Mouse (Mus musculus) testis, adult 10 weeks (tissue): ENCODE data around the gene Ecsit. TPM values are rescaled to one million over a fixed set of nuclear protein-coding genes. Genes with fewer than 3 reads are reported as not detected.

Experiments
- polyA plus RNA-seq: library from polyadenylated mRNA; stranded (reverse); fragments of 350-450 nt; fragmentation: Illumina TruSeq; extraction: RNeasy Lipid Tissue Mini Kit (QIAGEN cat#74804); gene quantifications from one replicate; pipeline ENCODE4 v1.2.3, GENCODE M21; 2014; ENCODE audit warnings: low read depth, low replicate concordance

The Ecsit gene
- 19.2 TPM for polyA plus RNA-seq

DNA sequence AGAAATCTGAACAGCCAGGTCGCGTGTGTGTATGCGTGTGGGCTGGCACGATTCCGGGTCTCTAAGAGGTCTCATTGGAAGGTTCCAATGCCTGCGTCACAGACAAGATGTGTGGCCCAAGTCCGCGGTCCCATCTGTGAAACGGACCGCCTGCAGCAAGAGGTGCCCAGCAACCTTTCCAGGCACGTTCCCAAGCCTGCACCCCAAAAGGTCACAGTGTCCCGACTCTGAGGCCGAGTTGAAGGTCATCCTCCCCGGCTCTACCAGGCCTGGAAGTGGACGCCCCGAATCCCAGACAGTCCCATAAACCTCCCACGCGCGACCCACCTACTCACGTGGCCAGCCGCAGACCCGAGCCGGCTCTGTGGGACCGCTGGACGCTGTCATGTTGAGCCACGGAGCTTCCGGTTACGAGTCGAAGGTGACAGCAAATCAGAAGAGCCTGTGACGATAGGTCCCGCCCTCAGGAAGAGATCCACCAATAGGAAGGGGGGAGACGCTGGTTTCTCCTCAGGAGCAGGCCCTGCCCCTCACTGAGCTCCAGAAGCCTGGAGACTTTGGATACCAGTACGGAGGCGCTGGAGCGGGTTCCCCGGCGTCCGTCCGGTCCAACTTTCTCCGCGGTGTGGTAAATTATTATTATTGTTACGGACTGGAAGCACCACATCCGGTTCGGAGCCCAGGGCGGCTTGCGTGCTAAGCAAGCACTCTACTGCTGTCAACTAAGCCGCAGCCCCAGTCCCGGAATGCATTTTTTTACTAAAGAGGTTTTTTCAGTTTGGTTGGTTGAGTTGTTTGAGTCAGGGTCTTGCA is at the start of gene Ecsit:
Gene Ecsit, minus strand, starts transcription at position 417 of the 813 bp plus-strand sequence.

DNA sequence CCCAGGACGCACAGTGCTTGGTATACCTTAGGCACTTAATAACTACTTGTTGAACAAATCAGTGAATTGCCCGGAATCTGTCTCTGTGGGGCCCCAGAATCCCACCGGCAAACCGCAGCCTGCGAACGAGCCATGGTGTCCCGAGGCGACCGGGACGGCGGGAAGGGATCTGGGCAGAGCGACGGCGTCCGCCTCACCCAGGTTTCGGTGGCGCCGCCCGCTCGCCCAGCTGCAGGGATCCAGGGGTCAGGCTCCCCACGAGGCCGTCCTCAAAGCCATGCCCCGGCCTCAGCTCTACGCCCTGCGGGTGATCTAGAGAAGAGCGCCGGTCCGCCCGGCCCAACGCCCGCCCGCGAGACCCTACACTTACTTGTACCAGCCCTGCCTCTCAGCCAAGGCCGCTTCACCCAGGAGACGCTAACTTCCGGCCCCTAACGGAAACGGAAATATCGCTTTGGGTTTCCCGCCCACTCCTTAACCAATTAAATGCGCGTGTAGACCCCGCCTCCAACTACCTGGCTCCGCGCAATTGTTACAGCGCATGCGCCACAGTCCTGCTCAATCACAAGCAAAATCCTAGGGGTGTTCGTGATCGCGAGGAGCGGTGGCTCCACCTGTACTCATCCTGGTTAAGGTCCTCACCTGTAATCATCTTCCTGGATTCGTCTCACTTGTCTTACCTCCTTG is 31.6 kb upstream of the Ecsit start, which contains the start of gene Elof1:
Gene Elof1, minus strand, starts transcription at position 433 of the 687 bp plus-strand sequence.

DNA sequence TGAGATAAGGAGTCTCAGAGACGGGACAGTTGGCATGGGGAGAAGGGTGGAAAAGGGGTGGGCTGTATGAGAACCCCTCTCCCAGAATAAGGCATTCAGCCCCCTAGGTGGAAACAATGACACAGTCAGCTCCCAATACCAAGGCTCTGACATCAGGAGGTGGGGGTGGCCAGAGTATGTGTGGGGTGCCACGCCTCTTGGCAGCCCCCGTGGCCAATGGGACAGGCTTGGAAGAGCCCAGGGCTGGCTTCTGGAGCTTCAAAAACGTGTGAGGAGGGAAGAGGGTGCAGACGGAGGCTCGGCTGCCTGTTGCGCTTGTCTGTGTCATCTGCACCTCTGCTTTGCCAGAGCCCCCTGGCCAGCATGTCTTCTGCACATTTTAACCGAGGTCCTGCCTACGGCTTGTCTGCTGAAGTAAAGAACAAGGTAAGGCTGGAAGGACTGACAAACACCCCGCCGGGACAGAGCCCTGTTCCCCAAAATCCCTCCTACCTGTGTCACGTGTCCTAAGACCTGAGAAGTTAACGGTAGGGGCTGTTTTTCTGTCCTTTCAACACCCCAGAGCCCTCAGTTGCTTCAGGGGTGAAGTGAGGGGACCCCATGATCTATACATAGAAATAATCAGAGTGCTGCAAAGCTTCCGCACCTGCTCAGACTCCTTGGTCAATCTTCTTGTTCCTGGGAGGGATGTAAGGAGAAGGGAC is 13.9 kb upstream of the Ecsit start, which contains the start of gene Cnn1:
Gene Cnn1, plus strand, starts transcription at position 224 of the 704 bp plus-strand sequence.

DNA sequence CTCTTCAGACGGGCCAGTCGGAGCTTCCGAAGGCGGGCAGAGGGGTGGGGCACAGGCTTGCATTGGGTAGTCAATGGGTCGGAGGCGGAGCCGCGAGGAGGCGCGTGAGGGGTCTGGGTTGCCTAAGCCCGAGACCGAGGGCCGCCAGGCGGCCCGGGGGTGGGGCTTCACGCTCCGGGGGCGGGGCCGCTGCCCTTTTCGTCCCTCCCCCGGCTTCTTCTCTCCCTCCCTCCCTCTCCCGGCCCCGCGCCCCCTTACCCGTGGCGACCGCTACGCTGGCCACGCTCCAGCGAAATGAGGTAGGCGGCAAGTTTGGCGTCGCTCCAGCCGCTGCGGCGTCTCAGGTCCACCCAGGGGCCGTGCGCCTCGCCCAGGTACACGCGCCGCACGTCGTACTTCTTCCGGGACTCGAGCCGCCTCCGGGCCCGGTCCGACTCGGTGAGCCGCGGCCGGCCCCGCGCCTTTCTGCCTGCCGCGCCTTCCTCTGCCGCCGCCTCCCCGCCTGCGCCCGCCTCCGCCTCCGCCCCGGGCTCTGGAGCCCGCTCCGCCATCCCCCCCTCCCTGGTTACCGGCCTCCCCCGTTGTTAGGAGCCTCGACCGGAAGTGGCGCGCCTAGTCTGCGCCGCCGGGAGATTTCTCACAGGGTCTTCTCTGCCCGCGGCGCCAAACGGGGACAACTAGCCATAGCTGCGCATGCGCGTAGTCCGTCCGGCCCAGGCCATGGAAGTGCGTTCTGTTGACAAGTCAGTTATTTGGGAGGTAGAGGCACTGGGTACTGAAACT is 14.3 kb downstream of the Ecsit start, which contains the start of the genes Gm49318 and Zfp653:
Gene Gm49318, minus strand, starts transcription at position 469 of the 783 bp plus-strand sequence.
Gene Zfp653, minus strand, starts transcription at position 586 of the 783 bp plus-strand sequence.

DNA sequence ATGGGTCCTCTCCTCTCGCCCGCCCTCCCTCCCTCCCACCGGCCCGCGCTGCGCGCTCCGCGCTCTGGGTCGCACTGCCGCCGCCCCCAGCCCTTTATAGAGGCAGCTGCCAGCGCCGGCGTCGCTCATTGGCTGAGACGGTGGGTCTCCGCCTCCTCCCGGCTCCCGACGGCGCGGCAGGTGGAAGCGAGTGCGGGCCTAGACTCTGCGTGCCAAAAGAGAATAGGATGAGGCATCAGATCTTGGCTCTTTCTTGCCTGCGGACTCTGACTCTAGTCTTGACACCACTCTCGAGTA is 33.3 kb downstream of the Ecsit start, which contains the start of gene Elavl3:
Gene Elavl3, minus strand, starts transcription at position 66 of the 297 bp plus-strand sequence.

Other genes starting within 250 kb of the Ecsit start
- not detected for gene Angptl8, start 249.9 kb downstream of the Ecsit start, polyA plus RNA-seq
- 3.1 TPM for gene Dock6, start 232.8 kb downstream of the Ecsit start, polyA plus RNA-seq
- gene Rab3d, start 167.2 kb downstream of the Ecsit start, polyA plus RNA-seq: 1.1 TPM
- 12.3 TPM for gene Ccdc159, start 158.0 kb downstream of the Ecsit start, polyA plus RNA-seq
- gene Tmem205, start 157.9 kb downstream of the Ecsit start, polyA plus RNA-seq: 4.8 TPM
- 1.8 TPM for gene Plppr2, start 148.4 kb downstream of the Ecsit start, polyA plus RNA-seq
- 3.8 TPM for gene Swsap1, start 129.7 kb downstream of the Ecsit start, polyA plus RNA-seq
- not detected for gene Epor, start 121.9 kb downstream of the Ecsit start, polyA plus RNA-seq
- 0.29 TPM for gene Rgl3, start 96.0 kb downstream of the Ecsit start, polyA plus RNA-seq
- 10.7 TPM for gene Ccdc151, start 82.8 kb downstream of the Ecsit start, polyA plus RNA-seq
- 4.6 TPM for gene Prkcsh, start 82.6 kb downstream of the Ecsit start, polyA plus RNA-seq
- 1.4 TPM for gene Elavl3, start 33.4 kb downstream of the Ecsit start, polyA plus RNA-seq
- not detected for gene Gm49318, start 14.2 kb downstream of the Ecsit start, polyA plus RNA-seq
- 0.81 TPM for gene Zfp653, start 14.1 kb downstream of the Ecsit start, polyA plus RNA-seq
- 5.8 TPM for gene Cnn1, start 13.8 kb upstream of the Ecsit start, polyA plus RNA-seq
- 103 TPM for gene Elof1, start 31.7 kb upstream of the Ecsit start, polyA plus RNA-seq
- 0.66 TPM for gene Acp5, start 50.3 kb upstream of the Ecsit start, polyA plus RNA-seq
- 5.6 TPM for gene Pigyl, start 71.4 kb upstream of the Ecsit start, polyA plus RNA-seq
- gene Zfp872, start 102.7 kb upstream of the Ecsit start, polyA plus RNA-seq: 0.45 TPM
- 32.2 TPM for gene Zfp809, start 140.3 kb upstream of the Ecsit start, polyA plus RNA-seq
- 0.32 TPM for gene Zfp599, start 174.5 kb upstream of the Ecsit start, polyA plus RNA-seq
- gene Zfp810, start 222.2 kb upstream of the Ecsit start, polyA plus RNA-seq: 6.1 TPM